Mouse (Mus musculus) layer of hippocampus, adult 8-10 months (tissue): ENCODE measurements at regions not wholly inside any gene's neighbourhood (a gene's known extent, or its start where the extent isn't known, plus 50 kb on each side); places are given as distances from the start of the nearest gene placed in this dataset.

ENCODE experiments used
- DNase-seq, 2 experiments: peaks; one replicate each; pipeline ENCODE4 v3.0.0; 2022; ENCODE audit warnings: low spot score in 2 of 2

DNA sequence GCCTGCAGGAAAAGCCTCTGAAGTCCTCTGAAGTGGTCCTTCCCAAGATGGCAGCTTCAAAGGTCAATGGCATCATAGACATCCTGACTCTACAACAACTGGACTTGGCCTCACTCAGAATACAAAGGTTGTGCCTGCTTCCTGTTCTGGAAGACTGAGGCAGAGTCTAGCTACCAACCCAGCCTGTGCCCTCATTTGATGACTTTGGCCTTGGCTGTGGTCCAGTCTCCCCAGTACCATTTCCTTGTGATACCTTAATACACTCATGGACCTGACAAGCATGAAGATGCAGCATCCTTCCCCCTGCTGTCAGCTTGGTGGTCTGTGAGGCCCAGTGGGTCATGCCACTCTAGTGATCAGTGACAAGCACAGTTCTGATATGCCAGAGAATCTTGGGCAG, 130.6 kb downstream of the Gm4791 start:
- DNase-seq = no peak

DNA sequence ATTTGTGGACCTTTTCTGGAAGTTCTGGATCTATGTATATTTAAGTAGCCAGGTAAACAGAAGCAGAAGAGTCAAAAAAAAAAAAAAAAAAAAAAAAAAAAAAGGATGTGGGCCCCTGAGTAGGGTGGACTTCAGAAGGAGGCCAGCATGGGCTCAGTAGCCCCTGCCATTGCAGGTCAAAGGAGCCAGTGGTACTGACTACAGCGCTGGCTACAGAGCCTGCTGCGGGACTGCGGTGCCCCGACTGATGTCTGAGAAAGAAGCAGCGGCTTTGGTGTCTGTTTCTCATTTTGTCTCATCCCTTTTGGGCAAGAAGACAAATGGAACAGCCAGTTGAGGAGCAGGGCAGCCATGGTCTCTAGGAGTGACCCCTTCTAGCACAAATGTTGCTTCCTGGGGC, 134.9 kb downstream of the Gm4791 start:
- no peak for DNase-seq

DNA sequence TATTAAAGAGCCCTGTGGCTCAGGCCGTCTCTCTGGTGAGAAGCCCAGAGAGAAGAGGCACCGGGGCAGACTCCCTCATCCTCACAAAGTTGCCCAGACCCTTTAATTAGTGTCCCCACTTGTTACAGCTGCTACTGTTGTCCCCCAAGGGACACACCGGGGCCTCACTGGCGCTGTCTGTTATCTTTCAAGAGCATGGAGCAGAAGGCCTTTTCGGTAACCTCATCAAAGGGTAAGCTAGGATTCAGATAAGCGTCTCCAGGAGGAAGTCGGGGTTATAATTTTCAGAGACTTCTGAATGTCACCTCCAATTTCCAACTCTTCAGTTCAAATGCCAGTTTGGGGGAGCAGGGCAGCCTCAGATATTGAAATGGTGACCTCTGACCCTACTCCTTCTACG, 135.3 kb downstream of the Gm4791 start:
- DNase-seq = no peak

DNA sequence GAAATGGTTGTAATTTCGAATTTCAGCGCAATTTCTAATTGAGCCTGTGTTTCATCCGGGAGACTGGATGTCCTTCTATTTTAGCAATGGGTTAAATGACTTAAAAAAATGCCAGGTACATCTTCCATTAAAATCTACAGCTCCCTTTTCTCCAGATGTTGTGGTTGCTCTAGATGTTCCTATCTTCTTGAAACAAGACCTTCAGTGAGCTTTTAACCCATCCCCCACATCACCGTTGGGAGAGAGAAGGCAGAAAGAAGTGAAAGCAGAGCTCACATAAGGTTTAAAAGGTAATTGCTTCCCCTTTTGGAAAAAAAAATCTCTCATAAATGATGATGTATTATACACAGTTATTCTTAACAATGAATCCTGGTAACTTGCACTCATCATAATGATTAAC, 135.9 kb downstream of the Gm4791 start:
- DNase-seq = no peak

DNA sequence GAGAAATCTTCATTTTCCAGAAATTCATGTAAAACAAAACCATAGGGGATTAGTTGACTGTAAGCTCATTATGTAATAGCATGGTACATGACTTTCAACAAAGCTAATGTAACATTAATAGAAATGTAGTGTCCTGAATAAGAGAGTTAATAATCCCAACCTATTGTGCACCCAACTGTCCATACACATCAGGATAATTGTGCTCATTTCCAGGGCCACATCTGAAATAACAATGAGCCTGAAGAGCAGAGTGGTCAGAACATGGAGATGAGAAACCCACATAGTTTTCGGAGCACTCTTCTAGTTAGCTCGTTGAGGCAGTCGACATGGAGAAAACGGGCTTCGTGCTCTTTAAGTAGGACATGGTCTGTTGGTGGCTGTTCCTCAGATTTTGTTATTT, 138.1 kb downstream of the Gm4791 start:
- DNase-seq = no peak

DNA sequence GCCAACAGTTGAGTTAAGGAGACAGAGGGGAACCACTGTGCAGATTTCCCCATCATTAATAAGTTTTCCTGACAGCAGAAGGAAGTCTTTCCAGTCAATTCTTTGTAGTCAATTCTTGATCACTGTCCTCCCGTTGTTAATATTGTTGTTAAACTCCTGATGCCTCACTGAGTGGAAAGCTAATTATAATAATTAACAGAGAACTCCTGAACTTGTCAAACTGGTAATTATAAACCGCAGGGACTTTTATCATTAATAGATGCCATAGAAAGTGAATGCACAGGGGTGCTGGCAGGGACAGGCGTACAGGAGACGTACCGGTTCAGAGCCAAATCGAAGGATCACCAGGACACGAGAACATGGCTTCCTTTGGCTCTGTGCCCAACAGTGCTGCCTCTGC, 154.9 kb downstream of the Gm4791 start:
- DNase-seq = no peak

DNA sequence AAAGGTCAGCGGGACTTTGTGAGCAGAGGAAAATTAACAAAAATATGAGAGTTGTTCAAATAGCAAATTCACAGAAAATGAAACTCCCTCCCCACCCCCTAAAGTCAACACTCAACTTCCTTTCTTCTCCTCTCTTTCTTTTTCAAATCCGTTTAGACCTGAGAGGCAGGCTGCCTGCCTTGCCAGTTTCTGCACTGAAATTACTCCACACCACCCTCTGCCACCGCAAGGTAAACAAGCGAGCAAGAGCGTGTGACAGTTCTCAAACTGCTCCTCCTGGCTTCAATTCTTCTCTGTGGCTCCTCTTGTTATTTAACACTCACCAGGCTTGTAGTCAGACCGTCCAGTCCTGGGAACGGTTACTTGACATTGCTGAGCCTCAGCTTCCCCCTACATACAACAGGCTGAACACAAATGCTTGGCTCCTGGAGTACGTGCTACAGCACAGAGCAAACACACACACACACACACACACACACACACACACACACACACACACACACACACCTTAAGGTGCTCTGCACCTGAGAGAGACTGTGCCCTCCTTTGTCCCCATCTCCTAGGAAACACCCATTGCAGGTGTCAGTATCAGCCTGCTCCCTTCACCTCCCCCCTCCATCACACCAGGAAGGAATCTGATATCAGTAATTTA, 167.1 kb downstream of the Gm4791 start:
- no peak for DNase-seq

DNA sequence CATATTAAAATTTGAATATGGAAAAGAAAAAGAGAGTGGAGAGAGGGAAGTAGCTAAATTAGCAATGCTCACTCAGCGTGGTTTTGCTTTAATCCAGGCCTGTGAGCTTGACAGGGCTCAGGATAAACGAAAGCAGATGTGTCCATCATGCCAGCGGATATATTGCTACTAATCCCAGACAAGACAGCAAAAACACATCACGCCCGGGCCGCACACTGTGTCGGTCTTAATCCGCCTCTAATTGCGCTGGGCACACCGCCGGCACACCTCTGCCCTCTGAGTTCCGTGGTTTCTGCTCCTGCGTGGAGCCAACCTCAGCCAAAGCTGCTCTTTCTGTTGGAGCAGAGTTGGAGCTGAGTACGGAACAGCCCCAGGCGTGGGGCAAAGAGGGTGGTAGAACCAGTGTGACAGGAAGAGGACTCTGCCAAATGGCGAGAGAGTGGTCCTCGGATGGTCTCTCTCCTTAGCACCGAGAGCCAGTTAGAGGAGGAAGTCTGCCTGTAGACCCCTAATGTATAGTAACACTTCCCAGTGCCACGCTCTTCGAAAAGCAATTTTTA, 169.2 kb downstream of the Gm4791 start:
- DNase-seq = no peak

DNA sequence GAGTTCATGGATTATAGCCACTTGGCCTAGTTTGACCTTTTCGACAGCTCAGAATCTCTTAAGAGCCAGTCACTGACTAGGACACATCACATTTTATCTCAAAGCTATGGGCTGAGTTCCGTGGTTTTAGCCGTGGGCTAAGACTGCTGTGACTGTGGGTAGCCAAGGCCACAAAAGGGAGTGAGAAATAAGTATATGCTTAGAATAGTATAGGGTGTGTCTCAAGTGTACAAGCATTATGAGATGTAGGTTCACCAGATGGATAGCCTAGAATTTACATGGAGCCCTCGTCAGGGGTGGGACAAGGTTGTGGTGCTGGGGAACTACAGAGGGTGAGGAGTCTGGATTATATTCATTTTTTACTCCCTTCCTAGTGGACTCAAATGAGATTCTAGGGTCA, 177.5 kb downstream of the Gm4791 start:
- no peak for DNase-seq

DNA sequence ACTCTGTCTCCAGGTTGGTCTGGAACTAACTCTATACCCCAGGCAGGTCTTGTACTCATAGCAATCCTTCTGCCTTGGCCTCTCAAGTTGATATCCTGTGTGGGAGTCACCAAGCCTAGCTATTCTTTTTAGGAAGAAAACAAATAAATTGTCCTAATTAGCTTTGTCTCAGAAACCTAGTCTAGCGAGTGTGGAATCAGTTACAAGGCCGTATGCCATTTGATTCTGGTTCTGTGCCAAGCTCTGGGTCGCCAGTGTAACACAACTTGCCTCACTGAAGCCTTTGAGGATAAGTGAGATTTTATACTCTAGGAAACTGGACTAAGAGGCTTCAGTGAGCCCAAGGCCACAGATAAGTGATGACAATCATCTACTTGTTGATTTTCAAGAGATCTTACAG, 219.6 kb downstream of the Gm4791 start:
- no peak for DNase-seq

DNA sequence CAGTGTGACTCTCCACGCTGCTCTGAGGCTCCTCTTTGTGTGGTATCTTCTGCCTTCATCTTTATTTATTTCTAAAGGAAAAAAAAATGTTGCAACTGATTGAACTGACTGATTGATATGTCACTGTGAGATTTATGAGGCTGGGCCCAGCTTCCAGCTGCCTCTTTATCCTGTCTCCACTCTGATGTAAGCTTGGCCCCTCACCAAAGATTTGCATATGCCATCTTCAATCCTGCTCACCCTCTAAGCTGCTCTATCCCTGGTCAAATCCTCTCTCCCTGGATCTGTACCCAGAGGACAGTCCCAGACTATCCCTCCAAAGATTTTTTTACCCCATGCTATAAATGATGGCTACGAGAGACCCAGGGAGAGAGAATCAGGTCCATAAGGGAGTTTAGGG, 225.0 kb downstream of the Gm4791 start:
- DNase-seq = no peak

DNA sequence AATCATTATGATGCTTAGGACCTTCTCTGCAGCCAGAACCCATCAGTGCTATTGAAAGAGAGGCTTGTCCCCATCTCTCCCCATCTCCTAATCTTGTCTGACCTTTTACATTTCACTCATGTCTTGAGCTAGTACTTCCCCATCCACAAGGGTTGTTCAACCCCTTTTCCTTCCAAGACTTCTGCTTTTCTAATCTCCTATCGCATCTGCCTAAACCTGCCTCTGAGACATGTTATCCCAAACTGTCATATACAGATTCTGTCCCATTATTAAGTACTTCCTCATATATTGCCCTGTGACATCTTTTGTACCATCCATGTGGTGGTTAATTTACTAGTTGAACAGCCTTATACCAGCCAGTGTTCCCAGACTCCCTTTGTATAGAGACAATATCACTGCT, 225.7 kb downstream of the Gm4791 start:
- DNase-seq = no peak

DNA sequence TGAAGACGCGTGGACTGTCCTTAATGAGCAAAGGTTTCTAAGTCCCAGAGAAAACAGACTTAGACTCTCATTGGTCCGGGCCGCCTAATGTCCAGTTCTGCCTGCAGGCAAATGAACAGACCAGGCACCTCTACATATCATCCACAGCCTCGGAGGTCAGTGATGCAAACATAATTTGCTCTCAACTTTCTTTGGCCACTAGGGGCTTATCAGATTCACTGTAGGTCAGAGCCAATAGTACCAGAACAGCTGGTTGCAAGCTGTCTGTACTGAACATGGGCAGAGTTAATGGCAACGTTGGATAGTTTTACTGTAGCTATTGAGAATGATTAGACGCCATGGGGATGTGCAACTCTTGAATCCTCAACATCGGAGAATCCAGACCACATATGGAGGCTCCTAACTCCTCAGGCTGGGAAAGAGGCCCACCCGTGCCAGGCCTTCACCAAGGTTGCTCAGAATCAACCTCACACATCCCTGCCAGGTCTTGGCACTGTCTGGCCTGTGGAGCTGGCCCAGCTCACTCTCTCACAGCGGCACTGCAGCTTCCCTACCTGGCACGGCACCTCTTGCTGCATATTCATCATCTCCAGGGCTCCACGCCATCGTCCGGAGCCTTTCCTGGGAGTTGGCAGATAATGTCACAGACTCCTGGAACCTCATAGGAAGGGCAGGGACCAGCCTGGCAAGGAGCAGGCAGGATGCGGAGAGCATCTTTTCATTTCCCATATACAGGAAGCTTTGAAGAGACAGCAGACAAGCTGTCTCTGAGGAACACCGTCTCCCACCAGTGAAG, 228.1 kb downstream of the Gm4791 start:
- peak in 1 of 2 experiments; percentile 18 for DNase-seq

DNA sequence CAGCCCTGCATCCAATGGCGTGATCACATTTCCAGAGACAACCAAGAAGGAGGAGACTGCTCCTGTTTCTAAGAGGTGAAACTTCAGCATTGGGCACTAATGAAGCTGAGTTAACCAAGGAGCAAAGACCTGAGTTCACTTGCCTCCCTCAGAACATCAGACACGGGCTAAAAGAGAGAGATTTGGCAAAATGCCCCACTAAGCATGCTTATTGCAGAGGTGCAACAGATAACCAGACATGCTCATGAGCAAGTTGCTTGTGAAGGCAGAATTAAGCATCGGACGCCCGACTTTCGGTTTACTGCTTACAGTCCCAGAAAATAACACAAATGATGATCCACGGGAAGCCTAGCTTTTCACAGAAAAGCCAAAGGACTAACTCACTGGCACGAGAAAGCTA, 228.8 kb downstream of the Gm4791 start:
- no peak for DNase-seq

DNA sequence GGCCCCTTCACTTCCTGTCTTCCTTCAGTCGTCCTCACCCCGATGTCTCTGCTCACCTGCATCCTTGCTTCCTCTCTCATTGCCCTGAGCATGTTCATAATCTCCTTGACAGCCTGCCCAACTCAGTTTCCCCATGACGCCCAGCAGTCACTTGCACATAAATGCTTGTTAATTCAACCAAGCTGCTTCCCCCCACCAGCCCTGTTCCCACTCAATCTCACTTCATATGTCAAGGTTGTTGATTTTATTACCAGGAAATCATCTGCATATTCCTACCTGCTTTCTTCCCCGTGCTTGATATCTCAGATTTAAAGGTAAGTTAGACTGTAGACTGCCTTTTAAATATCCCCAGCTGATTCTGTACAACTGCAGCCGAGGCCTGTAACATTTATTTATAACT, 230.2 kb downstream of the Gm4791 start:
- DNase-seq = no peak

DNA sequence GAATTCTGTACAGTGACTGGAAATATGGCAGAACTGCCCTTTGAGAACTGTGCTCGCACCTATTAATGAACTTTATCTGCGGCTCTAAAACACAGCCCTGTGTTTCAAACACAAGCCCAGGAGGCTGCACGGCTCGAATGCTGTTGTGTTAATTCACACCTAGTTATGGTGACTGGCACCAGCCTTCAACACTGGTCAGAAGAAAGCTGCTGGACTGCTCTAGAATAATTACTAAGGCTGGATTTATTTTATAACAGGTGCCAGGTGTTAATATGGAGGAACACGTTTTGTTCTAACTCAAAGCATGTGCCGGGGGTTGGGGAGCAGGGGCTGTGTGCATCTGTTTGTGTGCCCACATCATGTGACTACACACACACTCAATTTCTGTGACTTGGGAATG, 230.8 kb downstream of the Gm4791 start:
- no peak for DNase-seq

DNA sequence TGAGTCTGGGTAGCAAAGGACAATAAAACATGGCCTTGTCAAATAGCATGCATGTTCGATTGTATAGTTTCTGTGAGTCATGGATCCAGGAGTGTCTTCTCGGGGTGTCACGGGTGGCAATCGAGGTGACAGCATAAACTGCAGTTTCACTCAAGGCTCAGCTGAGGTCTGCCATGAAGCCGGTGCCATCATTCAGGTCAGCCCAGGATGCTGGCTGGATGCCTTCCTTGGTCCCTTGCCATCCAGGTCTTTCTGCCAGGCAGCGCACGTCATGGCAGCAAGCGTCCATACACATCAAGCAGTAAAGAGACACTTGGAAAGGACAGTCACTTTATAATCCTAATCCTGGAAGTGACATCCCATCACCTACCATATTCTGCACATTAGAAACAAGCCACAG, 242.4 kb downstream of the Gm4791 start:
- DNase-seq = no peak

DNA sequence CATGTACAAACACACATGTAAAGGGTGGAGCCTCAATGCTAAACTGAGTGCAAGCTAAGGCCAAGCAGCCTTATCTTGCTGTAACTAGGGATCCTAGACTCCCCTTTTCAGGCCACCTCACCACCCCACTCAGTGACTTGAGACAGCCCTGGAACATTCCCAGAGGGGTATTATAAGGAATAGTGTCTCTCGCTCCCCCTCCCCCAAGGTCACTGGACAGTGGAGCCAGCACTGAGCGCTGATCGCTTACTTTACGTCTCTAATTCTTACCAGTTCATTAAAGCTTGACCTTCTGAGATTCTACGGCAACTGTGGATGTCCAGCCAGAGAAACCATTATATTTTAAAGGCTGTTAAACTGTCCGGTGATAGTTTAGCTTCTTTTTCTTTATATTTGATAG, 243.5 kb downstream of the Gm4791 start:
- no peak for DNase-seq

DNA sequence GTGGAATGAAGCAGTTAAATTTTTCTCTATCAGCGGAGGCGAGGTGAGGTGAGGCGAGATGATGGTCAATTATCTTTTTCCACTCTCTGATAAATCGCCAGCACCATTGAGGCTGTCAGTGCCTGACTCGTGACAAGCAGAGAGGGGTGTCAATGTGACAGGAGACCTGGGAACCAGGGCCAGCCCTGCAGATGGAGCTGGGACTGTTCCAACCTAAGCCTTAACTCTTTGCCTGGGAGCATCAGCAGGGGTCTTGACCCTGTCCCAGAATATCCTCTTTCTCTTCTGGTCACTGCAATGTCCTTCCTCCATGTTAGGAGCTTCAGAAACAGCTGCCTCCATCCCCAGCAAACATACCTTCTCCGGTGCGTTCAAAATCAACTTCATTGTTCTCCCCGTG, 244.0 kb downstream of the Gm4791 start:
- DNase-seq = no peak

DNA sequence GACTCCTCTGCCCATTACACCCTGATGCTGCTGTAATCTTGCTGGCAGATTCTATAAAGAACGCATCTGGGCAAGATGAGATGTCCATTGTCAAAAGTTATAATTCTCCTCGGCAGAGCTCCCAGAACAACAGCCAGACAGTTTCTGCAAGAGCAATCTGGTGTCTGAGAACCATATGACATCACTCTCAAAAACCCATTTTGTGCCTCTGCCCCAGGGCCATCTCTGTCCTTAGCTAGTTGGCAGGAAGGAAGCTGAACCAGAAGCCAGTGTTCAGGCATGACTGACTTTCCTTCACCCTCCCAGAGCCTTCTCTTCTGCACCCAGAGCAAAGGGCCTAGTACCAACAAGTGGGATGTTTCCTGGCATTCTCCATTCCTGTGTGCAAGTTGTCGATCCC, 250.5 kb downstream of the Gm4791 start:
- no peak for DNase-seq

DNA sequence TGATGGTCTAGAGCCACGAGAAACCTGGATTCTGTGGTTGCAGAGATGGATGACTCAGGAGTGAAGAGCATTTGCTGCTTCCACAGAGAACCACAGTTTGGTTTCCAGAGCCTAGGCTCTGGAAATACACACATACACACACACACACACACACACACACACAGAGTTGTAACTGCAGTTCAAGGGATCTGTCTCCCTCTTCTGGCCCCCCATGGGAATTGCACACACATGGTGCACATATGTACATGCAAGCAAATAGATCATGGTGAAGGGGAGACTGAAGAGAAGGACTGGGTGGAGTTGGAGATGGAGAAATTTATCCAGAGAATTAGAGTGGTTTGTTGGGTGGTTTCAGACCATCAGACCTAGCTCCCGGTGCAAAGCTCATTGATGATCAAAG, 252.6 kb downstream of the Gm4791 start:
- DNase-seq = no peak

DNA sequence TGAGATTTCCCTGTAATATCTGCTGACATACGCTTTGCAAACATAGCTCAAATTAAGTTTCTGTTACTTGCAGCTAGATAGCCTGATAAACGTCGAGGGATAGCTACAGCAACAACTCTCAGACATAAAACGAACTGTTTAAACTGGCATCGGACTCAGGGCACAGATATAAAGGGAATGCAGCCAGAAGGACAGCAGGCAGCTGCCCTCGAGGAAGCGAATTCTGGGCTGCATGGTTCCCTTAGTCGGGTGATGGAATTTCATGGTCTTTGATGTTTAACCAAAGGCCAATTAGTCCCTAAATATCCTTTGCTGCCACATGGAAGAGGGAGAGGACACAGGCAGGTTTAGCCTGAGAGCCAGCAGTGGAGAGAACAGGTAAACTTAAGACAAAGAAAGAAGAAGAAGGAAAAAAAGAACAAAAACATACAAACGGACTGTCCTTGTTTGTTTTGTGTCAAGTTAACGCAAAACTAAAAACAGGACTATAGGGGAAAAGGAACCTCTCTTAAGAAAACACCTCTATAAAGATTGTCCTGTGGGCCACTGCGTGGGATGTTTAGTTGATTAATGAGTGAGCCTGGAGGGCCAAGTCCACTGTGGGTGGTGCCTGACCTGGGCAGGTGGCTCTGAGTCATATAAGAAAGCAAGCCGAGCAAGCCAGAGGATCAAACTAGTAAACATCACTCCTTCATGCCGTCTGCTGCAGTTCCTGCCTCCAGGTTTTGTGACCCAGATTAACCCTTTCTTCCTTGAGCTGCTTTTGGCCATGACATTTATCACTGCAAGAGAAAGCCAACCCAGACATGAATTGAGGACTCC, 255.5 kb downstream of the Gm4791 start:
- no peak for DNase-seq
